Mouse (Mus musculus): Measurements from ENCODE around the gene Chd2.

DNA sequence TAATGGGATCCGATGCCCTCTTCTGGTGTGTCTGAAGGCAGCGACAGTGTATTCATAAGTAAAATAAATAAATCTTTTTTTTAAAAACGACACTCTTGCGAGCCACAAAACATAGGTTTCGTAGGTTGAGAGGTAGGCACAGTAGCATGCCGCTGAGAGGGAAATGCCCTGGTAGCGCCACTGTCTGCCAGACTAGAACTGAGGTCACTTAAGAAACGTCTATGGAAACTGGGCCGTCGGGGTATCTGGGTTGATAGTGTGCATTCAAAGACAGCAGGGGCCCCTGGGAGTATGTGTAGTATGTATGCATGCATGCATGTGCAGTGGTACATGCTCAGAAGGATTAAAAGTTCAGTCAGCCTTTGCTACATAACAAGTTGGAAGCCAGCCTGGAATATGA, 21.4 kb downstream of the Chd2 start:
- TF ChIP-seq CTCF (IDR thresholded peaks at IDR 0.05; ENCODE audit: control insufficient read depth, insufficient read depth, low read length) (no peak), POLR2A (IDR thresholded peaks at IDR 0.05; ENCODE audit: borderline replicate concordance, control insufficient read depth, low read depth, low read length) (no peak)
